Mouse (Mus musculus): ENCODE results near the gene Nabp2.

DNA sequence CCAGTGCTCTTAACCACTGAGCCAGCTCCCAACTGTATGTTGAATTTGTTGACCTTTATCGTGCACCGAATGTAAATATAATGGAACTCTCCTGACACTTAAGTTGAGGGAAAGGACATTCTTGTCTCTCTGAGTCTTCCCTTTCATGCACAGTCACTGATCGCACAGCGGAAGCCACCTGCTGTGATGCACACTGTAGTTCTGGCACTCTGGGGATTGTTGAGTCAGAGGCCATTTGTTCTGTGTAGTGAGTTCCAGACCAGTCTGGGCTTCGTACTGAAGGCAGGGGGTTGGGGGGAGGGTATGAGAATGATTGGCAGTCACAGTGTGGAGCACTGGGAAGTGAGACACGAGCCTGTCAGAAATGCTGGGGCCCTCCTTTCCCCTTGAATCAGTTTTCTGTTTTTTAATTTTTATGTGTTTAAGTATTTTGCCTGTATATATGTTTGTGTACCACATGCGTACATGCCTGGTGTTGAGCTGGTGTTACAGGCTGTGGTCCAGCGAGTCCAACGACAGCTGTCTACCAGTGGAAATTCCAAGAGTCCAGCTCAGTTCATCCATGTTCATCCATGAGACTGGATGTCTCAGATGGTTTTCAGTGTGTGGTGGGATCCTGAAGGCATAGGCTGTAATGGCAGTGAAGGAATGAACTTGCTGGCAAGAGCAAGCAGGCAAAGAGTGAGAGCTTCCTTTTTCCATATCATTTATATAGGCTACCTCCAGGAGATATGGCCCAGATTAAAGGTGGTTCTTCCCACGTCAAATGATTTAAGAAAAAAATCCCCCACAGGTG, 30.2 kb upstream of the Nabp2 start:
- TF ChIP-seq FLI1 (IDR thresholded peaks at IDR 0.05; ENCODE audit: low read length), result no peak
- TF ChIP-seq GATA1 (IDR thresholded peaks at IDR 0.05; ENCODE audit: borderline replicate concordance, low read length), result no peak
